In genomic region chr8:109945153-109945632, GRCm38 (mm10) we compare ENCODE assay signal across 16 mouse cellular contexts. TPM values are rescaled to one million over a fixed set of nuclear protein-coding genes. Genes with fewer than 3 reads are reported as not detected.
A peak's percentile ranks its signal among the peaks of the same experiment; 100 is the strongest.
DNase-seq lines count a peak whose midpoint lies in the region; ATAC-seq and TF ChIP-seq lines count a peak whose summit lies in the region.
"Had no signal": no experiment of that assay in that cellular context is flagged by ENCODE, and none has a peak within 500 bp of the region (broad histone marks: within the 10 kb centered on the region; RNA-seq: fewer than 3 reads in every experiment).

No protein-coding gene starts in this region.

- no peaks in the 10 kb centered on the region for H3K27me3 ChIP-seq in lung, postnatal 0 days (replicated peaks; ENCODE audit: insufficient read depth, low read length)
- no peaks in the 10 kb centered on the region for H3K27me3 ChIP-seq in forebrain, embryonic 15.5 days

- peak; percentile 62 for DNase-seq in lung, postnatal 0 days (ENCODE audit: low spot score)
- DNase-seq in lung, postnatal 25 days (ENCODE audit: low spot score), result no peak
- DNase-seq in forelimb bud, embryonic 11.5 days (ENCODE audit: low read depth, low spot score), result peak; percentile 65
- peak; percentile 56 for DNase-seq in kidney, postnatal 14 days
- no peak for DNase-seq in cerebellum, adult 18-20 months
- no peak for DNase-seq in frontal cortex, postnatal 25 days (ENCODE audit: low spot score in 2 of 2)
- DNase-seq: cerebellum, adult 8-10 months; gastrocnemius, adult 2 months; heart, postnatal 4 days; lung, postnatal 4 days; thymus, postnatal 36 days had no signal

- no peak overlapping the region for H3K9ac ChIP-seq in lung, postnatal 0 days (replicated peaks; ENCODE audit: low read depth)
- no peak overlapping the region for H3K9ac ChIP-seq in forebrain, embryonic 15.5 days (replicated peaks)
- H3K9ac ChIP-seq: liver, embryonic 14.5 days had no signal

- no peak overlapping the region for H3K27ac ChIP-seq in lung, postnatal 0 days (ENCODE audit: low read length)
- H3K27ac ChIP-seq in forebrain, embryonic 15.5 days (replicated peaks), result no peak overlapping the region
- H3K27ac ChIP-seq: embryonic facial prominence, embryonic 10.5 days; gastrocnemius, adult 2 months; liver, embryonic 14.5 days had no signal

- H3K9me3 ChIP-seq in lung, postnatal 0 days (ENCODE audit: low read length), result no peaks in the 10 kb centered on the region
- no peaks in the 10 kb centered on the region for H3K9me3 ChIP-seq in forebrain, embryonic 15.5 days
- H3K9me3 ChIP-seq: embryonic facial prominence, embryonic 10.5 days had no signal

- no peaks in the 10 kb centered on the region for H3K36me3 ChIP-seq in lung, postnatal 0 days (ENCODE audit: insufficient read depth, low read length)
- H3K36me3 ChIP-seq in forebrain, embryonic 15.5 days, result peaks cover 12% of the 10 kb centered on the region

- WGBS in lung, postnatal 0 days, result 42% methylated on average over 9 of the region's 9 CpGs
- 61% methylated on average over 9 of the region's 9 CpGs for WGBS in forebrain, embryonic 15.5 days

- no peak for TF ChIP-seq EP300 in lung, postnatal 0 days (IDR thresholded peaks at IDR 0.05)

- TF ChIP-seq CTCF in lung, postnatal 0 days (IDR thresholded peaks at IDR 0.05), result no peak

- H3K4me3 ChIP-seq in lung, postnatal 0 days (ENCODE audit: low read depth, low read length), result no peak overlapping the region
- no peak overlapping the region for H3K4me3 ChIP-seq in forebrain, embryonic 15.5 days
- H3K4me3 ChIP-seq: embryonic facial prominence, embryonic 10.5 days; gastrocnemius, adult 2 months had no signal

- H3K4me2 ChIP-seq in lung, postnatal 0 days (replicated peaks; ENCODE audit: low read depth, low read length), result no peak overlapping the region
- no peak overlapping the region for H3K4me2 ChIP-seq in forebrain, embryonic 15.5 days (replicated peaks)

- H3K4me1 ChIP-seq in lung, postnatal 0 days (ENCODE audit: insufficient read depth, low read depth, low read length), result no peaks in the 10 kb centered on the region; the same call in 1 of the 2 replicates
- peaks cover 11% of the 10 kb centered on the region for H3K4me1 ChIP-seq in forebrain, embryonic 15.5 days

- peak; percentile 68 for ATAC-seq in lung, postnatal 0 days
- no peak for ATAC-seq in forebrain, embryonic 15.5 days (replicated peaks)
- ATAC-seq: midbrain, embryonic 16.5 days had no signal

RNA-seq across cellular contexts. Expression of gene Marveld3, which starts 16.8 kb away (rescaled TPM):
- polyA plus RNA-seq in lung, postnatal 0 days (2015; fragmentation: Nextera tagmentation; extraction: Ambion mirVana), result 10.4 and 13.4 TPM in 2 replicates
- polyA plus RNA-seq in forebrain, embryonic 15.5 days (2015; fragmentation: Nextera tagmentation; extraction: Ambion mirVana), result 2.0 and 2.2 TPM in 2 replicates

RNA-seq across cellular contexts. Expression of gene Tat, which starts 45.0 kb away (rescaled TPM):
- polyA plus RNA-seq in lung, postnatal 0 days (2015; fragmentation: Nextera tagmentation; extraction: Ambion mirVana), result 0.13 and 0.25 TPM in 2 replicates
- polyA plus RNA-seq in forebrain, embryonic 15.5 days (2015; fragmentation: Nextera tagmentation; extraction: Ambion mirVana), result not detected in 2 replicates
- polyA plus RNA-seq: embryonic facial prominence, embryonic 10.5 days; midbrain, embryonic 16.5 days; neural tube, embryonic 14.5 days had no signal

Comparison
In these comparisons a context has a peak if more than half of its experiments do, and no peak if none do; other contexts are left out.
1. DNase-seq: peak in lung, postnatal 0 days (single experiment), forelimb bud, embryonic 11.5 days (single experiment) and kidney, postnatal 14 days (single experiment); none in lung, postnatal 25 days (single experiment), cerebellum, adult 18-20 months (0 of 2) and frontal cortex, postnatal 25 days (0 of 2).